19 mouse cellular contexts compared by ENCODE assay signal in genomic region chr13:16281777-16282176, GRCm38 (mm10).
DNase-seq lines count a peak whose midpoint lies in the region; ATAC-seq and TF ChIP-seq lines count a peak whose summit lies in the region.
"Had no signal": no experiment of that assay in that cellular context is flagged by ENCODE, and none has a peak within 500 bp of the region (broad histone marks: within the 10 kb centered on the region; RNA-seq: fewer than 3 reads in every experiment).

No protein-coding gene starts in this region.

- no peak for TF ChIP-seq EP300 in heart, adult 2 months (IDR thresholded peaks at IDR 0.05; ENCODE audit: insufficient read depth, low read depth, low read length)
- no peak for TF ChIP-seq EP300 in lung, postnatal 0 days (IDR thresholded peaks at IDR 0.05)

- H3K4me2 ChIP-seq in heart, embryonic 13.5 days, result no peak overlapping the region
- H3K4me2 ChIP-seq in lung, postnatal 0 days (replicated peaks; ENCODE audit: low read depth, low read length), result no peak overlapping the region
- H3K4me2 ChIP-seq in liver, embryonic 13.5 days, result no peak overlapping the region
- H3K4me2 ChIP-seq: embryonic facial prominence, embryonic 13.5 days; intestine, embryonic 15.5 days; limb, embryonic 12.5 days had no signal

- H3K9ac ChIP-seq in heart, embryonic 13.5 days, result no peak overlapping the region
- no peak overlapping the region for H3K9ac ChIP-seq in heart, adult 2 months (ENCODE audit: low read depth, low read length)
- H3K9ac ChIP-seq in lung, postnatal 0 days (replicated peaks; ENCODE audit: low read depth), result no peak overlapping the region
- H3K9ac ChIP-seq in liver, embryonic 13.5 days, result no peak overlapping the region
- H3K9ac ChIP-seq: embryonic facial prominence, embryonic 13.5 days; intestine, embryonic 15.5 days; limb, embryonic 12.5 days had no signal

- no peaks in the 10 kb centered on the region for H3K9me3 ChIP-seq in heart, embryonic 13.5 days
- no peaks in the 10 kb centered on the region for H3K9me3 ChIP-seq in lung, postnatal 0 days (ENCODE audit: low read length)
- no peaks in the 10 kb centered on the region for H3K9me3 ChIP-seq in liver, embryonic 13.5 days (replicated peaks)
- H3K9me3 ChIP-seq: embryonic facial prominence, embryonic 13.5 days; intestine, embryonic 15.5 days; limb, embryonic 12.5 days had no signal

- no peak for TF ChIP-seq POLR2A in heart, adult 2 months (IDR thresholded peaks at IDR 0.05; ENCODE audit: insufficient read depth, low read depth, low read length)

- H3K79me2 ChIP-seq in heart, adult 2 months (replicated peaks; ENCODE audit: control insufficient read depth, insufficient read depth, low read length), result no peaks in the 10 kb centered on the region

- no peak overlapping the region for H3K4me3 ChIP-seq in heart, embryonic 13.5 days
- H3K4me3 ChIP-seq in heart, adult 2 months, result no peak overlapping the region
- H3K4me3 ChIP-seq in lung, postnatal 0 days (ENCODE audit: low read depth, low read length), result no peak overlapping the region
- H3K4me3 ChIP-seq in liver, embryonic 13.5 days (replicated peaks), result no peak overlapping the region
- H3K4me3 ChIP-seq in gastrocnemius, adult 2 months, result no peak overlapping the region
- H3K4me3 ChIP-seq: embryonic facial prominence, embryonic 13.5 days; intestine, embryonic 15.5 days; layer of hippocampus, adult 2 months; left cerebral cortex, adult 2 months; limb, embryonic 12.5 days had no signal

- H3K27me3 ChIP-seq in heart, embryonic 13.5 days (replicated peaks), result no peaks in the 10 kb centered on the region
- H3K27me3 ChIP-seq in heart, adult 2 months (ENCODE audit: control insufficient read depth, insufficient read depth, low read length), result no peaks in the 10 kb centered on the region
- H3K27me3 ChIP-seq in lung, postnatal 0 days (replicated peaks; ENCODE audit: insufficient read depth, low read length), result no peaks in the 10 kb centered on the region
- H3K27me3 ChIP-seq in liver, embryonic 13.5 days, result no peaks in the 10 kb centered on the region
- H3K27me3 ChIP-seq: embryonic facial prominence, embryonic 13.5 days; intestine, embryonic 15.5 days; limb, embryonic 12.5 days had no signal

- ATAC-seq in heart, embryonic 13.5 days (ENCODE audit: extremely low read depth, insufficient number of reproducible peaks, low FRiP score, low TSS enrichment), result no peak
- ATAC-seq in lung, postnatal 0 days, result 0 out of 2 replicates have a peak, but pooled peaks have one; percentile 40
- peak; percentile 54 for ATAC-seq in liver, embryonic 13.5 days (ENCODE audit: low read depth)
- ATAC-seq: CD4-positive, CD25-positive, alpha-beta regulatory T cell, adult 4 months; intestine, embryonic 15.5 days had no signal

- peak overlapping the region; percentile 71 for H3K27ac ChIP-seq in heart, embryonic 13.5 days (replicated peaks)
- no peak overlapping the region for H3K27ac ChIP-seq in heart, adult 2 months
- H3K27ac ChIP-seq in lung, postnatal 0 days (ENCODE audit: low read length), result no peak overlapping the region
- H3K27ac ChIP-seq in liver, embryonic 13.5 days, result no peak overlapping the region
- H3K27ac ChIP-seq in gastrocnemius, adult 2 months, result no peak overlapping the region
- H3K27ac ChIP-seq: embryonic facial prominence, embryonic 13.5 days; intestine, embryonic 15.5 days; kidney, postnatal 0 days; layer of hippocampus, adult 2 months; left cerebral cortex, adult 2 months; limb, embryonic 12.5 days had no signal

- intact Hi-C loops in heart, adult 2 months (cut with DNase I), result no loop called here
- intact Hi-C loops in gastrocnemius, adult 2 months (cut with DNase I), result no loop called here

- DNase-seq in heart, adult 2 months, result no peak
- peak; percentile 31 for DNase-seq in lung, postnatal 0 days (ENCODE audit: low spot score)
- DNase-seq in lung, postnatal 14 days, result no peak
- no peak for DNase-seq in liver, embryonic 13.5 days
- no peak for DNase-seq in gastrocnemius, adult 2 months
- no peak for DNase-seq in thymus, postnatal 25 days
- DNase-seq: cerebellum, adult 11-12 months; gastrocnemius, postnatal 25 days; midbrain, embryonic 14.5 days; right cerebral cortex, postnatal 14 days; thymus, adult 18-20 months had no signal

- H3K4me1 ChIP-seq in heart, embryonic 13.5 days, result peaks cover 44% of the 10 kb centered on the region
- H3K4me1 ChIP-seq in heart, adult 2 months (ENCODE audit: control insufficient read depth, insufficient read depth, low read length), result no peaks in the 10 kb centered on the region
- no peaks in the 10 kb centered on the region for H3K4me1 ChIP-seq in lung, postnatal 0 days (ENCODE audit: insufficient read depth, low read depth, low read length)
- 0 out of 2 replicates have a peak, but pooled peaks cover 6% of the 10 kb centered on the region for H3K4me1 ChIP-seq in liver, embryonic 13.5 days (replicated peaks)
- H3K4me1 ChIP-seq: intestine, embryonic 15.5 days had no signal

- no peak for TF ChIP-seq CTCF in heart, adult 2 months (IDR thresholded peaks at IDR 0.05)
- no peak for TF ChIP-seq CTCF in lung, postnatal 0 days (IDR thresholded peaks at IDR 0.05)
- TF ChIP-seq CTCF in gastrocnemius, adult 2 months (IDR thresholded peaks at IDR 0.05), result no peak

- H3K36me3 ChIP-seq in heart, embryonic 13.5 days, result no peaks in the 10 kb centered on the region
- no peaks in the 10 kb centered on the region for H3K36me3 ChIP-seq in heart, adult 2 months (ENCODE audit: control insufficient read depth, insufficient read depth, low read length)
- no peaks in the 10 kb centered on the region for H3K36me3 ChIP-seq in lung, postnatal 0 days (ENCODE audit: insufficient read depth, low read length)
- no peaks in the 10 kb centered on the region for H3K36me3 ChIP-seq in liver, embryonic 13.5 days
- H3K36me3 ChIP-seq: embryonic facial prominence, embryonic 13.5 days; intestine, embryonic 15.5 days; limb, embryonic 12.5 days had no signal
